Mouse (Mus musculus): ENCODE results near the gene Dnajc4.

Gene Dnajc4

DNA sequence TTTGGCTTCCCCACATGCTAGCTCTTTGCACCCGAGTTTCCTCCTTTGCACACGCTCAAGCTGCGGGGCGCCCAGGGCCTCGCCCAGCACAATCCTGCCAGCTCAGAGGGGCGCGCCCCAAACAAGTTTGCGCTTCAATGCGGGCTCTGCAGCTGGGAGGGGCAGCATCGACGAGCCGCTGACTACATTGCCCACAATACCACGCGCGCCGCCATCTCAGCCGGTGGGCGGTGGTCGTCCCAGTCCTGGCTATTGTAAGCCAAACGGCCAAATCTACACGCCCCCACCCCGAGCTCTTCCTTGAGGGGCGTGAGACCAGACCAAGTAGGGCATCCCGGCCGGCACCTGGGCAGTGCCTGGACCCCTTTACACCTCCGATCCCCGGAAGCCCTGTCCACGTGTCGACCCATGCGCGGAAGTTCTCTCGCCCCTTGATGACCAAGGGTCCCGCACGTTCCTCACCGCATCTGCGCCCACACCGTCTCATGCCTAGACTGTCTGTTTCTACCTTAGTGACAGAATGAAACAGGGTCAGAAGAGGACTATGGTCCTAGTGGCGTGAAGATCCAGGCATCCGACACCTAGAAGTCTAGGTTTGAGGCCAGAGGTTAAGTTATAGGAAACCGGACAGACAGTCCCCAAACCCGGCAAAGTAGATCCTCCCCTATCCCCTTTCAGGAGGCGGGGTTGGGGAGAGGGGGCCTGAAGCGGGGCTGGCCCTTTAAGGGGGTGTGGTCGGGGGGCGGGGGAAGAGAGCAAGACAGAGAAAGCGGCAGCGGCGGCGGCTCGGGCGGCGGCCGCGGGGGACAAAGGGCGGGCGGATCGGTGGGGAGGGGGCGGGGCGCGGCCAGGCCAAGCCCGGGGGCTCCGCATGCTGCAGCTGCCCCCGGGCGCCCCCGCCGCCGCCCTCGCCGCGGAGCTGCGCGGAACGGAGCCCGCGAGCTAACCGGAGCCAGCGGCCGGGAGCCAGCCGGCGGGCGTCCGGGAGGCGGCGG lies 17.9 kb downstream of the Dnajc4 start, which contains the start of gene Ppp1r14b:
TSS of gene Ppp1r14b (plus strand) at position 758 of the 995 bp plus-strand sequence.
- peak; percentile 91 to 95 for DNase-seq

DNA sequence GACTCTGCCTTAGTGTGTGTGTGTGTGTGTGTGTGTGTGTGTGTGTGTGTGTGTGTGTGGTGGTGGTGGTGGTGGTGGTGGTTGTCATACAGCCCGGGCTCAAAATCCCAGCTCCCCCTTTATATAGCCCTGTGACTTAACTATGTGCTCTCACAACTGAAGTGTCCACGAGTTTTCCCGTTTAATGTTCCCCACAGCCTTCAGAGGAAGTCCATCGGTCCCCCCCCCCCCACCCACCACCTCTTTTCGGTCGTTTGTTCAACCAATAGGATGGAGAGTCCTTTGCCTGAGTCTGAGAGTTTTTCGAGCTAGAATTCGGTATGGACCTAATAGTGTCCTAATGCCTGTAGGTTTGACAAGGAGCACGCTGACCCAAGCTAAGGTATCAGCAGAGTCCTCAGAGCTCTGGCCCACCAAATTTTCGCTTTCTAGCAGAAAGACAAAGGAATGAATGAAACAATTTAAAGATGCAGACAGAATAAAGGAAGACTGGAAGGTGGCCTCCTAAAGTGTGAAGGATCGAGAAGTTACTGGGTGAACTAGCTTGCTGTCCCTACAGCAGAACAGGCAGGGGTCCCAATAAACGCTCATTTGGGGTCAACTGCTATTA lies 18.7 kb downstream of the Dnajc4 start:
- DNase-seq, result no peak

DNA sequence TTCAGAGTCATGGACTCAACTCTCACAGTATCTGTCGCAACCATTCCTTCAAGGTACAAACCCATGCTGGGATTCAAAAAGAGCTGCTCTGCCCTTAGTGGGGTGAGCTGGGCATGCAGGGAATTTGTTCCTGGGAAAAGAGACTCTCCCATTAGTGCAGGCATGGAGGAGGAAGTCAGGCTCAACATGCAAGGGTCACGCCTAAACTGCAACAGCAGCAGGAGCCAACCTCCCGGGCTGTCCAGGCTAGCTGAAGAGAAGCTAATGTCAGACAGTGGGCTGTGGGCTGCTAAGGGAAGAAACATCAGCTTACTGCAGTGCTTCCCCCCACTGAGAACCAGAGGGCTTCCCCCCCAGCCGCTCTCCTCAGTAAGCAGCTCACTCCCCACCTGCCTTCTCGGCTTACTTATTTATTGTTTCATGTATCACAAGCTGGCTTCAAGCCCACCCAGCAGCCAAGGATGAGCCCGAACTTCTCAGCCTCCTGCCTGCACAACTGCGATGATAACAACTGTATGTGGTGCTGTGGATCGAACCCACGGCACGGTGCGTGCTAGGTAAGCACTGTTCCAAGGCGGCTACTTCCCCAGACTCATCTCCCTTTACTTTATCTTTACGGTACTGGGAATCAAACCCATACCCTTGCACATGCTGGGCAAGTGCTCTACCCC lies 20.0 kb downstream of the Dnajc4 start:
- DNase-seq, result no peak

DNA sequence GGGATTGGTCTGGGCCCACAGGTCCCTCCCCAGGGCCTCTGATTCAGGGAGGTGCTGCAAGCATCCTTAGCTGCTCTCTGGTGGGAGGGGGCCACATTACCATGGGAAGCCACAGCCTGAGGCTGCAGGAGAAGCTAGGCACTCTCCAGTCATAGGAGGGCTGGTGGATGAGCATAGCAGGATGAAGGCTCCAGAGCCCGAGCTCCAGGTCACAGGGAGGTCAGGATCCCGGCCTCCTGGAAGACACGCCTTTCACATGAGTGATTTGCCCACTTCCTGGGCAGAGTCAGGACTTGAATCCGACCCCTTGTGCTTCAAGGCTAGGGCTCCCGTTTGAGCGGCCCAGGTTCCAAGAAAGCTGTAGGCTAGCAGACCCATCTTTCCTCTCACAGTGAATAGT lies 20.7 kb downstream of the Dnajc4 start:
- no peak for DNase-seq

DNA sequence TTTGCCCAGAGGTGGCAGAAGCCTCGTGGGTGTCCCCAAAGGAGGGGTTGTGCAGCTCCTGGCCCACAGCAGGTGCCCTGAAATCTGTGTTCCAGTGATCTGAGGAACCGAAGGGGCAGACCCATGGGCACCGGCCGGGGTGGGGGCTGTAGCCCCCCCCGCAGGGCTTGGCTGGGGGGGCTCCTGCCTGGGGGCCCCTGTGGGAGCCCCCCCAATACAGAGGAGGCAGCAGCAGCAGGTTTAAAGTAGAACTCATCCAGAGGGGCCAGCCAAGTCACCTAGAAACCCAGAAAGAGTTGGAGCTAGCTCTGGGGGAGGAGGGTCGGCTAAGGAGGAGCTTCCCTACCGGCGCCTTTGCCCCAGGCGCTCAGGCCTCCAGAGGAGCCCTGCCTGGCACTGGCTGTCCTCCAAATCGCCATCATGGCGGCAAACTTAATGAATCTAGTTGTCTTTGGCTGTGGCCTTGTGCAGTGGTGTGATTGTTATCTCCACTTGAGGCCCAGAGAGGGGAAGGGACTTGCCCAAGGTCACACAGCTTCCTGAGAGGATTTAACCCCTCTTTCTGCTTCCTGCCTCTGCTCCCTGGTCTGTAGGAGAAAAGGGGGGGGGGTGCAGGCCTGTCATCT lies 21.8 kb downstream of the Dnajc4 start:
- DNase-seq, result no peak

DNA sequence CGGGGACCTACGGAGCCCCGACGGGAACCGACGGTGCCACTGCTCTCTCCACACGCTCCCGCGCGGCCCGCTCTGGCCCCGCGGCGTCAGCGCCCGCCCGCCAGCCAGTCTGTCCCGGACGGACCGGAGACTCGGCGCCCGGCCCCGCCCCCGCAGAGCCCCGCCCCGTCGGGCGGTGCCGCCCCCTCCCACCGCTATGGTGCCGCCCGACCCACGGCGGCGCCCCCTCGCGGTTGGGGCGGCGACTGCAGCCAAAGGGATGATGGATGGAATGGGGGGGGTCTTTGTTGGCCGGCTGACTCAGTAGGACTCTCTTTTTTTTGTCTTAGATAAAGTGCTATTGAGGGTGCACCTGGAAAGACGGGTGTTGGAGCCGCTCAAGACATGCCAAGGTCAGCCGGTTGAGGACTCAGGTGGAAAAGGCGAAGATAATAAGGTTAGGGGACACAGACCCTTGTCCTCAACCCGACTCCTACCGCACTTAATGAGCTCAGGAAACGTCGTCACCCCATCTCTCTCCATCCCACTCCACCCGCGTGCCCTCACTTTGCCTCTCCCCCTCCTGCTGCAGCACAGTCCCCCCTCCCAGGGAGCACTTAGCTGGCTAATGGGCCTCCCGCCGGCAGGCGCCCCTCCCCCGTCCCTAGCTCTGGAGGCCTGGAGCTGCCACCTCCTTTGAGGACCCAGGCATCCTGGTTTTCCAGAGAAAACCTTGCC lies 22.5 kb downstream of the Dnajc4 start:
- peak; percentile 74 to 76 for DNase-seq

DNA sequence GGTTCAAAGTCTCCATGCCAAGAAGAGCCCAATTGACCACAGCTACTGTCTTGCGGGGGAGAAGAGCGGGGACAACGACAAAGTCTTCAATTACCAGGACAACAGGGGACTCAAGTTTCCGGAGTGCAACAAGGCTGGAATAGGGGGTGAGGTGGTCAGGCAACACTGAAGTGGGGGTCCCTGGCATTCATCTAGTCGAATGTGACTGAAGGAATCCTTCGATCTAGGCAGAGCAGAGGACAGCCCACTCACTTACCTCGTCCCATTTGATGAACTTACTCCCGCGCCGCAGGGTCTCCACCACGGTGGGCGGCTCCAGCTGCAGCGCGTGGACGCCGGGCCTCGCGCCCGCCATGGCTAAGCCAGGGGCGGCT lies 23.1 kb downstream of the Dnajc4 start:
- no peak for DNase-seq

DNA sequence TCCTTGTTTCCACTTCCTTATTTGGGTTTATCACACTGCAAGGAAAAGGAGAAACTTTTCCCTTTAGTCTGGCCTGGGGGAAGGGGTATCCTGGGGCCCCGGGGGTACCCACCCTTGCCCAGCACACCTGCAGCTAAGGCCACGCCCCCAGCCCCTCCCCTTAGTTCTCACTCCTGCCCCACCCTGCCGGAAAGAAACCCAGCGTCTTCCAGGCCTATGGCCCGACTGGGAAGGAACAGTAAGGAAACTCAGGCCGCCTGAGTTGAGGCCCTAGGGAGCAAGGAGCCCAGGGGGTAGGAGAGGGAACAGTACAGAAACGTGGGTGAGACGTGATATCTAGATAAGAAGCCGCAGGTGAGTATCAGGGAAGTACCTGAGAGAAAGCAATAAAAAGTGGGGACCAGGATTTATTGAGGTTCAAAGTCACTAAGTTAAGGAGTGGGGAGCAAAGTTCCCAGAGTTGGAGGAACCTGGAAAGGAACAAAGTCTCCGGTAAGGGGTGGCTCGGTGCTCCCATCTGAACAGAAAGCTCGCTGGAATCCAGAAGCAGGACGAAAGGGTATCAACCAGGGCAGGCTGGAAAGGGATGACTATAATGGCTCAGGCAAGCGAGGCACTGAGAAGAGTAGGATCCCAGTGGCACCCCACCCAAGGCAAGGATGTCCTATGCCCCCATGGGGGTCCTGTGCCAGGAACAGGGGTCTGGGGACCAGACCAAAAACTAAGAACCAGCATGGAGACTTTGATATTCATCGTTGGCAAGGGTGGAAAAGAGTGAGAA lies 23.7 kb downstream of the Dnajc4 start:
- DNase-seq, result no peak

DNA sequence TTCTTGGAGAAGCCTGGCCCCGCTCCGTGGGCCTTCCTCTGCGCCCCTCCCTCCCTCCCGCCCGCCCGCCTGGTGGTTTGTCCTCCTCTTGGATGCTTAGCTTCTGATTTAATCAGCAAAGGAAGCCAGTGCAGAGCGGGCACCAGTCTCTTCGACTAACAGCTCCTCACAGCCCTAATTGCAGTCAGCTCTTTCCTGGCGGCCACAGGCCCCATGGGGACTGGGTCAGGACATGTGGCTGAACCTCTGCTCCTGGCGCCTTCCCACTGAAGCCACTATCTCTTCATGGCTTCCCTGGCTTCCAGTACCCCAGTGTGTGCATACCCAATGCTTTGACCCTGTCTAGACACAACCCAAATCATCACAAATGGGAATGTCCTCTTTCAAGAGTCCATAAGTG lies 35.9 kb downstream of the Dnajc4 start:
- no peak for DNase-seq

DNA sequence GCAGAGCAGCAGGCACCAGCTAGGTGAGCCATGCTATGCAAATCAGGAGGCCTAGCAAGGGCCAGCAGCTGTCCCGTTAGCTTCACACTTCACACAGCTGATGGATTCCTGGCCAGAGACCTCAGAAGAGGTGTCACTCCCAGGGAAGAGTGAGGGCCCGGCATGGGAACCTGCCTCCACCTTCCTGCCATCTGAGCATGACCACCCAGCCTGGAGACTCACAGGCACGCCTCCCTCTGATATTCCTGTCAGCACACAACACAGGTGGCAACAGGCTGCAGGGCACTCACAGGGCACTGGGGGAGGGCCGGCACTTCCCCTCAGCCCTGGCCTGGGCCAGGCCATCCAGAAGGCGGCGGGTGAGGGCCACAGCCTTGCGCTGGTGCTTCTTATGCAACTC lies 36.9 kb downstream of the Dnajc4 start:
- DNase-seq, result no peak

DNA sequence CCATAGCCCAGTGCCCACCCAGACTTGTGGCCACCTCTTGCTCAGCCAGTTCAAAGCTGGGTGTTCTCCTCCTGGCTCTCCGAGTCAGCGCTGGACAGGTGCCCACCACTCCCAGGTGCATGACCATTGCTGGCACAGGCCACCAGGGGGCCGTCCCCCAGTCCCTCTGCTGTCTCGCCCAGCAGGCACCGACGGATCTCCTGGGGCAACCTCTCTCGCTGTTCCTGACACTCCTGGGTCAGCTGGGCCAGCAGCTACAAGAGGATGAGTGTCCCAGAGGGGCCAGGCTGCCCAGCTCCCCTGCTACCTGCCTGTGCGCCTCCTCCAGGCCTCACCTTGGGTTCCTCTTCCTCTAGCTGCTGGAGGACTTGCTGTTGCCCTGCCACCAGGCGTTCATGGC lies 38.3 kb downstream of the Dnajc4 start:
- DNase-seq, result peak; percentile 57 to 60

DNA sequence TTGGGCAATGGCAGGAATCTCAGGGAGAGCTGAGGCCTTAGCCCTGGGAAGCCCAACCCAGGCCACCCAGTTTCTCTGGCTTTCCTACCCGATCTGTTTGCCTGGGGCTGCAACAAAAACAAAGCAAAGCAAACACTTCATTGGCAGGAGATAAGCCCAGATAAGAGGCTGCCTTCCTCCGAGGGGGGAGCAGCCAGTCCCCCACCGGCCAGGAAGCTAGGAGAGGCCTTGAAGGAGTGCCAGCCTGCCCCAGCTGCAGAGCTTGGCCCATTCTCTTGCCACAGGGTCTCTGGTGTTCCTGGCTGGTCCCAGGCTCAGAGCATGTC lies 39.7 kb downstream of the Dnajc4 start:
- DNase-seq, result peak in 1 of 2 experiments; percentile 45

DNA sequence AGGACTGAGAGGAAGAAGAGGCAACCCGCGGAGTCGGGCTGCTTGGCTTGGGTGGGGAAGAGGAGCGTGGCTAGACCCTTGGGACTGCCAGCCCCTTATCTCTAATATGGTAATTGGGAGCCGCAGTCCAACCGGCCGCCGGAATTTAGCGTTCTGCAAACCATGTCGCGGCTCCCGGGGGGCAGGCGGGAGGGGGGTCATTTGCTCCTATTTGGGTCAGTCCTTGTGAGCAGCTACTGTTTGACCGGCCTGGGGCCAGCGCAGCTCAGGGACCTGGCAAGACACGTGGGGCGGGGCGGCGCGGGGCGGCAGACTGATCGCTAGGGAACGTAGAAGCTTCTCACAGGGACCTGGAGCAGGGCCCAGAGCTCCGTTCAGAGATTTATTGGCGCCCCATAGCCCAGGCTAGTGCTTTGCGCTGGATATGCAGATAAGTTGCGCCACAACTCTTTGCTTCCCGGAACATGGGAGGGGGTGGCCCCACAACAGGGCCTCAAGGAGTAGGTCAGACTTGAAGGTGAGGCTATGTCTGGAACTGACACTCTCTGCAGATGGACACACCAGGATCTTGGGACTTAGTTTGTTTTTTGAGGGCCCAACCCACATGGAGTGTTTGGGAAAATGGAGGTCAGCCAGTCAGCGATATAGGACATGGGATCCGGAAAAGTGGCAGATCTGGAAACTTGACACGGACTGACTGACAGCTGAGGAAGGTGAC lies 40.2 kb downstream of the Dnajc4 start:
- DNase-seq, result peak; percentile 81 to 82

DNA sequence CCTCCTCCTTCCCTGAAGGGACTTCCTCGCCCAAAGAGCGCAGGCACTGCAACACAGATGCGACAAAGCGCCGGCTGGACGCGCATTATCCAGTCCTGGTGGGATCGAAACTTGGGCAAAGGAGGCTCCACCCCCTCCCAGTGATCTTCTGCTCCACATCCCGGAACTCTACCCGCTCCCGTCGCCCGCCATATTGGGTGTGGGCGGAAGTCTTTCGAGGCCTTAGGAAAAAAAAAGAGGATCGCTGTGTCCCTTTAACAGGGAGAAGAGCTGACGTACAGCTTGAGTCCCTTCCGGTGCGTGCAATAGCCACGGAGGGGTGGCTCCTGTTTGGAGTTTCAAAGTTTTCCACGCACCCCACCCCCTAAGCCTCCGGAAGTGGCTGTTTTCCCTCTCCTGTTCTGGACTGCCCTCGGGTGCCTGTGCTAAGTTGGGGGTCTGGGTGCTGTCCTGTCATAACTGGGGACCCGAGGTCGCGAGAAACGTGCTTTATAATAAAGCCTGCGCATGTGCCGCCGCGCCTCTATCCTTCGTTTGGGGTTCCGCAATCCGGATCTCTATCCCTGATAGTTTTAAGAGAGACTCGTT lies 40.9 kb downstream of the Dnajc4 start:
- peak; percentile 92 to 96 for DNase-seq

DNA sequence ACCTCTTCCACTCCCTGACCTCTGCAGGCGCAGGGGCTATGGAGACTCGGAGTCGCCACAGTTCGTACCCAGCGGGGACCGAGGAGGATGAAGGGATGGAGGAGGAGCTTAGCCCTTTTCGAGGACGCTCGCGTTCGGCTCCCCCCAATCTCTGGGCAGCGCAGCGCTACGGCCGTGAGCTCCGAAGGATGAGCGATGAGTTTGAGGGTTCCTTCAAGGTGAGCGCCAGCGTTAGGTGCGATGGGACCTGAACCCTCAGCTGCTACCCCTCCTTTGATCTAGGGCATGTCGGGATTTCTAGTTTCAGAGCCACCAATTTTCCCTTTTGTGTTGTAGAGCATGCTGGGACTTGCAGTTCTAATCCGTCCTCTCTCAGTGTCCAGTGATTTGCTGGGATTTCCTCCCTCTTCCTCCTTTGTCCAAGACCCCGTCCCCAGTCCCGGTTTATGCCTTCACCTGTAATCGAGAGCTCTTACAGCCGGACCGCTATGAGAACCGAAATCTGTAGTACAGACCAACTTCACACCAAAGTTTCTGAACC lies 41.7 kb downstream of the Dnajc4 start:
- peak; percentile 72 to 73 for DNase-seq

DNA sequence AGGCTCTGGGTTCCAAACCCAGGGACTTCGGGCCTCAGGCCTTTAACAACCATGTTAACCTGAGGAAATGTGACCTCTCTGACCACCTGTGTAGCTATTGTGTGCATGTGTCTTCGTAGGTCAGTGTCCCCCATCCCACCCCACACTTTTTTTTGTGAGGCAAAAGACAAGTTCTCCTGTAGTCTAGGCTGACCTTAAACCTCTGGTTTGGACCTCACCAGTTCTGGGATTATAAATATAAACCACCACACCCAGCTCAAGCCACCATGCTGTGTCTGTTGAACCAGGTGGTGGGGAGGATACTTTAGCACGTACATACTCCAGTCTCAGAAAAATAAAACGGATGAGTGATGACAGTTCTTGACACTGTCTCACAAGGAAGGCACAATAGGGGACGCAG lies 42.4 kb downstream of the Dnajc4 start:
- DNase-seq, result no peak

DNA sequence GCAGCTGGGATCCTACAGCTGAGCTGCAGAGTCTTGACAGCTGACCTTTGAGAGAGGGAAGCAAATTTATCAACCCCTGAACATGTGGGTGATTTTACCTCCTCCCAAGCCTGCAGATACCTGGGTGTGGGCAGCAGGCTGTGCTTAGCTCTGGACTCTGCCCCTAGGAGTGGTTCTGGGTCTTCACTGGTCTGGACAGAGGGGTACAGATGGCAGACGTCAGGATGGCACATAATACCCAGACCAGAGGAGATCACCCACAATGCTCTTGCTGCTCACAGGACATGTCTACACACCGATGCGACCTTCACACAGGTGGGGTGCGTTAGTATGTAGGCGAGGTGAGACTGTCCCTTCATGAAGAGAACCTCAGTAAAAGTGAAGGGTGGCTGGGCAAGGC lies 42.8 kb downstream of the Dnajc4 start:
- DNase-seq, result no peak

DNA sequence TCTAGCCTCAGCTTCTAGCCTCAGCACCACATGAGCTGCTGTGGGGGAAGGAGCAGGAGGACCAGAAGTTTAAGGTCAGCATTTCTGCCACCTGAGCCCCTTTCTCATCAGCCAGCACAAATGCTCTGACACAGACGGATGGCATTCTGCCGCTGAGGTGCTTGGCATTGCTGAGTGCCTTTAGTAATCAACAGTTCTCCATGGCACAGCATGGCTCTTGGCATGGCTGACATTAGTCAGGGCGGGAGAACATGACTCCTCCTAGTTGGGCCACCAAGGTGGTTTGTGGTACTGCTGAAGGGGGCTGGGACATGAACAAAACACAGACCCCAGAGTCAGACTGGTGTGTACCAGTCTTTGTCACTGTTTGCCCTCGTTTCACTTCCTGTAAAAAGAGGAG lies 44.2 kb downstream of the Dnajc4 start:
- peak; percentile 91 to 94 for DNase-seq

DNA sequence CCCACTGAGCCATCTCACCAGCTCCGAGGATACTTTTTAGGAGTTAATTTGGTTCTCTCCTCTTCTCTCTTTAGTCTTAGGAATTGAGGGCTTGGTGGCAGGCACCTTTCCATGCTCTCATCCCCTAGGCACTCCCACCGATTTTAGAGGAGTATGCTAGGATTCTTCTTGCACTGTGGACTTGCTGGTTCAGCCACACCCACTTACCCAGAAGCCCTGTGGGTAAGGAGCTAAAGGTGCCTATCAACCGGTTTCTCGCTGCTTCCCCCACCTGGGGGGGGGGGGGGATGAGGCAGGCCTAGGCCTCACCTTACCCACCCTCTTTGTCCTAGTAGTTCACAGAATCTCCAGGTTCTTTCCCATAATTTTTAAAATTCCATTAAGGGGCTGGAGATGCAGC lies 44.6 kb downstream of the Dnajc4 start:
- no peak for DNase-seq

DNA sequence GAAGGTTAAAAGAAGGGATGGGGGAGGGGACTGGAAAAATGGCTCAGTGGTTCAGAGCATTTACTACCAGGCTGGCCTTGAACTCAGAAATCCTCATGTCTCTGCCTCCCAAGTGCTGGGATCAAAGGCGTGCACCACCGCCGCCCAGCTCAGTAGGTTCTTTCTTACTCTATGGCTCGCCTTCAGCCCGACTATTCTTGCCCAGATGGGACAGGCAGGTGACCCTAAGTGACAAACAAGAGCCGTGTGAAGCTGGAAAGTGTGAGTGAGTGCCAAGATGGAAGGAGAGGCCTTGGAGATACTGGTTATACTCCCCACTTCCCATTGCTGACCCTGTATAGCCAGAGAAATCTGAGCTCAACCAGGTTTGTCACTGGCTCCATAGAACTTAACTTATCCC lies 48.7 kb downstream of the Dnajc4 start:
- DNase-seq, result no peak

All from cerebellum, postnatal 10 days (tissue).